Mouse (Mus musculus): ENCODE measurements around the gene Elmsan1. TPM values are rescaled to one million over a fixed set of nuclear protein-coding genes. Genes with fewer than 3 reads are reported as not detected.
A peak's percentile ranks its signal among the peaks of the same experiment; 100 is the strongest.

The Elmsan1 gene
- polyA plus RNA-seq, 1 experiment, result 28.3 TPM

DNA sequence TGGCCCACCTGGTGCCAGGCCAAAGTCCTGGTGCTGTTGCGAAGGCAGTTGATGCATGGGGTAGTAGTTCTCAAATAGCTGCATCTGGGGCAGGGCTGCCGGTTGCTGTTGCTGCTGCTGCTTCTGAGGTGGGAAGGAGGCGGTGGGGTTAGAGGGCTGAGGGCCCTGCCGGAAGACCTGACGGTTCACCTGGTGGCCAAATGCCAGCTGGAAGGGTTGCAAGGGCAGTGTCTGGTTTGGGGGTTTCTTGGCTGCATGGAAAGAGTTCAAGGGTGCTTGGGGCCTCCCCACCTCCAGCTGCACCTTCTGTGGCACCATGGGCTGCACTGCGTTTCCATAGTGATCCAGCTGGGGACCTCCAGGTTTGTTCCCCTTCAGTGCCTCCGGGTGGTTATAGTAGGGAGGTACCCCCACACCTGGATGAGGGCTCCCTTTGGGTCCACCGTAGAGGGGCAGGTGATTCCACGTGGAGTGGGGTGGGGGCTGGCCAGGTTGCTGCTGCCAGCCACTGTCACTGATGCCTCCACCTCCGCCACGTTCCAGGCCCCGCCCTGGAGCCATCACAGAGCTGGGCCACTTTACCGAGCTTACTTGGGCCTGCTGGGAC, 45.3 kb downstream of the Elmsan1 start:
- no peak overlapping the region for H3K9ac ChIP-seq (ENCODE audit: low read depth, poor library complexity, severe bottlenecking)
- H3K4me1 ChIP-seq (ENCODE audit: control insufficient read depth, insufficient read depth, low read length), result peaks cover 6% of the 10 kb centered on the region
- no peak overlapping the region for H3K27ac ChIP-seq (ENCODE audit: insufficient read depth, low read length)
- H3K36me3 ChIP-seq (ENCODE audit: control insufficient read depth, insufficient read depth, low read length, poor library complexity, severe bottlenecking), result 0 out of 2 replicates have a peak, but pooled peaks cover 7% of the 10 kb centered on the region
- TF ChIP-seq EP300 (IDR thresholded peaks at IDR 0.05; ENCODE audit: insufficient read depth, low read depth, low read length) (no peak), CTCF (IDR thresholded peaks at IDR 0.05; ENCODE audit: low read depth, low read length) (no peak), POLR2A (IDR thresholded peaks at IDR 0.05; ENCODE audit: insufficient read depth, low read length) (no peak)
- no peaks in the 10 kb centered on the region for H3K9me3 ChIP-seq (replicated peaks; ENCODE audit: control insufficient read depth, insufficient read depth, low read length, poor library complexity, severe bottlenecking)
- no peaks in the 10 kb centered on the region for H3K27me3 ChIP-seq (ENCODE audit: control insufficient read depth, insufficient read depth, low read length, poor library complexity, severe bottlenecking)
- H3K4me3 ChIP-seq (ENCODE audit: low read depth, low read length), result 0 out of 2 replicates have a peak overlapping the region, but pooled peaks have one; percentile 10

DNA sequence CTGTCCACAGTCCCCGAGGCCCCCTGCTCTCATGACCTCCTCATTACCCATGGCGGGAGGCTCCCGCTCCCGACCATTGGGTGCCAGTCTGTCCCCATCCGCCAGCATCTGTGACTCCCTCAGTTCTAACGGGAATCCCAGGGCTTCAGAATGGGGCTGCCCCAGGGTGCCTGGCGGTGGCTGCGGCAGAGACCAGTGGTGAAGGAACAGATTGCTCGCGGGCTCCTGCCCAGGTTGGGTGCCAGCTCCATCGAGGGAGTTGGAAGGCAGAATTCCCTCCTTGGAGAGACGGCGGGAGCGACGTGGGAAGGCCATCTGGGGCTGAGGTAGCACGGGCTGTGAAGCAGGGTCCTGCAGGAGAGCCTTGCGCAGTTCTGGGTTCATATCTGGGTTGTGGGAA, 45.8 kb downstream of the Elmsan1 start:
- Histone ChIP-seq H3K27ac (ENCODE audit: insufficient read depth, low read length) (no peak overlapping the region), H3K27me3 (ENCODE audit: control insufficient read depth, insufficient read depth, low read length, poor library complexity, severe bottlenecking) (no peaks in the 10 kb centered on the region), H3K9me3 (replicated peaks; ENCODE audit: control insufficient read depth, insufficient read depth, low read length, poor library complexity, severe bottlenecking) (no peaks in the 10 kb centered on the region), H3K9ac (ENCODE audit: low read depth, poor library complexity, severe bottlenecking) (no peak overlapping the region), H3K36me3 (ENCODE audit: control insufficient read depth, insufficient read depth, low read length, poor library complexity, severe bottlenecking) (0 out of 2 replicates have a peak, but pooled peaks cover 7% of the 10 kb centered on the region), H3K4me1 (ENCODE audit: control insufficient read depth, insufficient read depth, low read length) (peaks cover 6% of the 10 kb centered on the region), H3K4me3 (ENCODE audit: low read depth, low read length) (peak overlapping the region; percentile 10; the same call in 1 of the 2 replicates)
- TF ChIP-seq EP300 (IDR thresholded peaks at IDR 0.05; ENCODE audit: insufficient read depth, low read depth, low read length) (no peak), CTCF (IDR thresholded peaks at IDR 0.05; ENCODE audit: low read depth, low read length) (no peak), POLR2A (IDR thresholded peaks at IDR 0.05; ENCODE audit: insufficient read depth, low read length) (no peak)

DNA sequence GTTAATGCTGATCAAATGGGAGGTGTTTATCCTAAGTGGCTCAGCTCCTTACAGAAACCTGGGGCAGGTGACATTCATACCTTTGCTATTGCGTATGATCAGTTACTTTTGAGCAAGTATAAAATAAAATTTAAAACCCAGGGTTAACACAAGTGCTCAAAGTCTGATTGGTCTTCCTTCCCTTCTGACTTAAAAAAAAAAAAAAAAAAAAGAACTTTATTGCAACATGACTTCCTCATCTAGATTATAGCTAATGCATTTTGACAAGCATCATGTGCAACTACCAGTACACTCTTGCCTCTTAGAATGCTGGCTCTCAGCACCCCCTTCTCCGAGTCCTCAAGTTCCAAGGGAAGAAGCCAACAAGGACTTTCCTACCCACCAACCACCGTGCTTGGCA, 46.5 kb downstream of the Elmsan1 start:
- H3K4me1 ChIP-seq (ENCODE audit: control insufficient read depth, insufficient read depth, low read length), result peaks cover 2% of the 10 kb centered on the region
- no peak overlapping the region for H3K9ac ChIP-seq (ENCODE audit: low read depth, poor library complexity, severe bottlenecking)
- no peaks in the 10 kb centered on the region for H3K9me3 ChIP-seq (replicated peaks; ENCODE audit: control insufficient read depth, insufficient read depth, low read length, poor library complexity, severe bottlenecking)
- TF ChIP-seq EP300 (IDR thresholded peaks at IDR 0.05; ENCODE audit: insufficient read depth, low read depth, low read length), result no peak
- no peak for TF ChIP-seq CTCF (IDR thresholded peaks at IDR 0.05; ENCODE audit: low read depth, low read length)
- TF ChIP-seq POLR2A (IDR thresholded peaks at IDR 0.05; ENCODE audit: insufficient read depth, low read length), result no peak
- H3K27ac ChIP-seq (ENCODE audit: insufficient read depth, low read length), result no peak overlapping the region
- H3K36me3 ChIP-seq (ENCODE audit: control insufficient read depth, insufficient read depth, low read length, poor library complexity, severe bottlenecking), result 0 out of 2 replicates have a peak, but pooled peaks cover 7% of the 10 kb centered on the region
- H3K4me3 ChIP-seq (ENCODE audit: low read depth, low read length), result no peak overlapping the region
- no peaks in the 10 kb centered on the region for H3K27me3 ChIP-seq (ENCODE audit: control insufficient read depth, insufficient read depth, low read length, poor library complexity, severe bottlenecking)

DNA sequence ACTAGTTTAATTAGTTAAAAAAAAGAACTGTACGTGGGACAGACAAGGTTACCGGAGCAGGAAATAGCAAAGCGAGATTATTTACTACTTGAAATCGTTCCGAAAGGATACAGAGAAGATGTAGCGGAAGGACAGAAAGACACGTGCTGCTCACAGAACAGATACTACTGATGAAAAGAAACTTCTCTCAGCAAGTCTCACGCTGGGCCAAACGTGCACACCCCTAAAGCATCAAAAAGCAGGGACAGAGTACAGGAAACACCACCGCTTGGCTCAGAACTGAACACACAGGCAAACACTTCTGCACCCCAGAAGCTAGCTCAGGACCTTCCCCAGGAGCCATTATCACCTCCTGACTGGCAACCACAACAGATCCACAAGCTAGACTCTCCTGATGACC, 48.1 kb downstream of the Elmsan1 start:
- Histone ChIP-seq H3K36me3 (ENCODE audit: control insufficient read depth, insufficient read depth, low read length, poor library complexity, severe bottlenecking) (0 out of 2 replicates have a peak, but pooled peaks cover 7% of the 10 kb centered on the region), H3K27me3 (ENCODE audit: control insufficient read depth, insufficient read depth, low read length, poor library complexity, severe bottlenecking) (no peaks in the 10 kb centered on the region), H3K9ac (ENCODE audit: low read depth, poor library complexity, severe bottlenecking) (no peak overlapping the region), H3K4me1 (ENCODE audit: control insufficient read depth, insufficient read depth, low read length) (no peaks in the 10 kb centered on the region), H3K27ac (ENCODE audit: insufficient read depth, low read length) (no peak overlapping the region), H3K9me3 (replicated peaks; ENCODE audit: control insufficient read depth, insufficient read depth, low read length, poor library complexity, severe bottlenecking) (no peaks in the 10 kb centered on the region), H3K4me3 (ENCODE audit: low read depth, low read length) (no peak overlapping the region)
- TF ChIP-seq EP300 (IDR thresholded peaks at IDR 0.05; ENCODE audit: insufficient read depth, low read depth, low read length), result no peak

DNA sequence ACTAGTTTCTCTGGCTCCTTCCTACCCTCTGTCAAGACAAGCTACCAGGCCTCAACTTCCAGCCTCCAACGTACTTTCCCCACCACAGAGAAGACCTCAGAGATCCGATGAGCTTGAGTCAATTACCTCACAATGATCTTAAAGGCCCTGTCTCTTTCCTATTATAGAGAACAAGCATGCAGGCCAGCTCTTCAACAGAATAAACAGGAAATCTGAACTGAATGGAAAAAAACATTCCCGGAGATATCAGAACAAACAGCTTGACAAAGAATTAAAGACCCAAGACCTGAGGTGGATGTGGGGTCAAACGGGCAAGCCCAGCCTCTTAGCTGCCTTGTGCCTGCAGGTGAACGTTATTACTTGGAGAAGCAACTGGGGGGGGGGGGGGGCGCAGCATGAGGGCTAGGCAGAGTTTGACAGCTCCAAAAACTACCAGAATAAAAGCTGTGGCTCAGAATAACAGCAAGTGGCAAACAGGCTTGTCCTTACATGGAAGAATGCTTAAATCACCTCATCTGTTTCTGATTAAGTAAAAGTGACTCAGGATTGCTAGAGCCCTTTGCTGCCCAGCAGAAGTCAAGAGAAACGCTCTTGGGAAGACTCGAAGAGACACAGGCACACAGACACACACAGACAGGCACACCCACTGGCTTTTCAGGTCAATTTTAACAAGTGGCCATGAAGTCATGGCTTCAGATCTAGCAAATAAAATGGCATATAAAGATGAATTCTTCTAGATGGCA, 52.9 kb downstream of the Elmsan1 start:
- no peaks in the 10 kb centered on the region for H3K9me3 ChIP-seq (replicated peaks; ENCODE audit: control insufficient read depth, insufficient read depth, low read length, poor library complexity, severe bottlenecking)
- no peaks in the 10 kb centered on the region; the same call in 1 of the 2 replicates for H3K36me3 ChIP-seq (ENCODE audit: control insufficient read depth, insufficient read depth, low read length, poor library complexity, severe bottlenecking)
- no peaks in the 10 kb centered on the region for H3K27me3 ChIP-seq (ENCODE audit: control insufficient read depth, insufficient read depth, low read length, poor library complexity, severe bottlenecking)
- no peak overlapping the region for H3K4me3 ChIP-seq (ENCODE audit: low read depth, low read length)
- TF ChIP-seq POLR2A (IDR thresholded peaks at IDR 0.05; ENCODE audit: insufficient read depth, low read length), result no peak
- TF ChIP-seq CTCF (IDR thresholded peaks at IDR 0.05; ENCODE audit: low read depth, low read length), result no peak
- TF ChIP-seq EP300 (IDR thresholded peaks at IDR 0.05; ENCODE audit: insufficient read depth, low read depth, low read length), result no peak
- H3K27ac ChIP-seq (ENCODE audit: insufficient read depth, low read length), result no peak overlapping the region
- H3K9ac ChIP-seq (ENCODE audit: low read depth, poor library complexity, severe bottlenecking), result no peak overlapping the region
- no peaks in the 10 kb centered on the region for H3K4me1 ChIP-seq (ENCODE audit: control insufficient read depth, insufficient read depth, low read length)

DNA sequence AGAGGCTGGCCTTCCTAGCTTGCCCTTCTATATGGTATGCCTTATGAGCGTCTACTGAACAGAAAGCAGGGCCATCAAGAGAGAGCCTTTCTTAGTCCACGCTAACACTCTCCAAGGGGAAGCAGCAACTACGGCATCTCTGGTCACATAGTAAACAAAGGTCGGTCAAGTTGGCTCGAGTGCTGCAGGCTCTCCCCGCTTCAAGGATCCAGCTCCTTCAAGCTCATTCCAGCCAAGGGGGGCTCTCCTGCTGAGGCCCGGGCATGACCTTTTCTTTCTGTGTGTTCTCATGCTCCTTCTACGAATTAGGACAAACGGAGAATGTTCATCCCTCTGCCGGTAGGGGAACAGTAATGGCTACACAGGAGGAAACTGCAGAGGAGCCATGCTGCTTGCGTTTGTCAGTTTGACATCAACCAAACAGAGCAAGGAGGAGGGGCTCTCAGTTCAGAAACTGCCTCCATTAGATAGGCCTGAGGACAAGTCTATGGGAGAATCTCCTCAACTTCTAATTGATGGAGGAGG, 55.0 kb downstream of the Elmsan1 start:
- Histone ChIP-seq H3K9ac (ENCODE audit: low read depth, poor library complexity, severe bottlenecking) (no peak overlapping the region), H3K4me3 (ENCODE audit: low read depth, low read length) (no peak overlapping the region), H3K4me1 (ENCODE audit: control insufficient read depth, insufficient read depth, low read length) (no peaks in the 10 kb centered on the region), H3K27me3 (ENCODE audit: control insufficient read depth, insufficient read depth, low read length, poor library complexity, severe bottlenecking) (no peaks in the 10 kb centered on the region), H3K36me3 (ENCODE audit: control insufficient read depth, insufficient read depth, low read length, poor library complexity, severe bottlenecking) (peaks cover 8% of the 10 kb centered on the region), H3K27ac (ENCODE audit: insufficient read depth, low read length) (peak overlapping the region; percentile 8; the same call in 1 of the 2 replicates), H3K9me3 (replicated peaks; ENCODE audit: control insufficient read depth, insufficient read depth, low read length, poor library complexity, severe bottlenecking) (no peaks in the 10 kb centered on the region)
- no peak for TF ChIP-seq CTCF (IDR thresholded peaks at IDR 0.05; ENCODE audit: low read depth, low read length)
- no peak for TF ChIP-seq POLR2A (IDR thresholded peaks at IDR 0.05; ENCODE audit: insufficient read depth, low read length)
- TF ChIP-seq EP300 (IDR thresholded peaks at IDR 0.05; ENCODE audit: insufficient read depth, low read depth, low read length), result no peak

Data from ES-Bruce4 (cell line).